Mouse (Mus musculus) ovary, postnatal 14 days (tissue): Measurements from ENCODE around the gene Ifit2.

ENCODE experiments used
- DNase-seq: peaks from one replicate; pipeline ENCODE4 v3.0.0; 2022; ENCODE audit warnings: low spot score

Gene Ifit2

GRCm38 (mm10) chr19:34550534-34551223 lies at the start of gene Ifit2:
Gene Ifit2, plus strand, starts transcription at chr19:34550694.
- DNase-seq = peak; percentile 43

DNA sequence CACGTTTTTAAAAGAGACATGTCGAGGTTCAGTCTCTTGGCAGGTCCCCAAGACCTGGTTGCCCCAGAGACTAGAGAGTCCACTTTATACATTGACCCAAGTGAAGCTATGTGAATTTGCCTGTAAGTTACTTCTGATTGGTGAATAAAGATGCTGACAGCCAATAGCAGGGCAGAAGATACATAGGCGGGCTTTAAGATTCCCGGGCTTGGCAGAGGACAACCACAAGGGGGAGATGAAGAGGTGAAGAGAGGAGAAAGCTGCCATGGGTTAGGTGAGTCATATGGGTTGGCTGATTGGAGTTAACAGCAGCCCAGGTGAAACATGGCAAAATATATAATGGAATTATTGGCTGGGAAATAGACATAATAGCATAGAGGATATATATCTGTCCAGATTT lies 49.7 kb upstream of the Ifit2 start:
- DNase-seq = peak; percentile 55

GRCm38 (mm10) chr19:34505161-34505721 lies 45.3 kb upstream of the Ifit2 start:
- no peak for DNase-seq

- DNase-seq = no peak
These were observed 39.8 kb upstream of the Ifit2 start for GRCm38 (mm10) chr19:34510717-34511116.

- no peak for DNase-seq
These were observed 39.0 kb upstream of the Ifit2 start for GRCm38 (mm10) chr19:34511528-34511927.

GRCm38 (mm10) chr19:34515681-34516080 lies 34.8 kb upstream of the Ifit2 start:
- DNase-seq = no peak

GRCm38 (mm10) chr19:34516346-34516745 lies 34.1 kb upstream of the Ifit2 start:
- DNase-seq = no peak

- no peak for DNase-seq
These were observed 33.3 kb upstream of the Ifit2 start for GRCm38 (mm10) chr19:34517197-34517596.

- no peak for DNase-seq
These were observed 32.5 kb upstream of the Ifit2 start for GRCm38 (mm10) chr19:34517812-34518594.

DNA sequence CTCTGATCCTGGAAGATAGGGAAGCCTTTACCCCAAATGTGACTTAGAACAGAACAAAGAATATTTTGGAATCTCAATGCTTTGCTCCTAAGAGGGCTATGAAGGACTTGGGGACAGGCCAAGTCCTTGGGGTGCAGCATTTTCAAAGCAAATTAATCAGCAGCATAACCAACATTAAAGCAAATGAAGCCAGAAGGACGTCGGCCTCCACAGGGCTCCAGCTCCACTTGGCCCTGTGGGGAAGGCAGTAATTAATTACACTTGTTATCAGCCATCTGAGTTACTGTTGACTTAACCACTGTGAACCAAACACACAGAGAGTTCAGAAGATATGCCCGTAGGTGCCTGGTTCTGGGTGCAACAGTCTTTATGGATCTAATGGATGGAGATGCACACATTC lies 31.7 kb upstream of the Ifit2 start:
- no peak for DNase-seq

DNA sequence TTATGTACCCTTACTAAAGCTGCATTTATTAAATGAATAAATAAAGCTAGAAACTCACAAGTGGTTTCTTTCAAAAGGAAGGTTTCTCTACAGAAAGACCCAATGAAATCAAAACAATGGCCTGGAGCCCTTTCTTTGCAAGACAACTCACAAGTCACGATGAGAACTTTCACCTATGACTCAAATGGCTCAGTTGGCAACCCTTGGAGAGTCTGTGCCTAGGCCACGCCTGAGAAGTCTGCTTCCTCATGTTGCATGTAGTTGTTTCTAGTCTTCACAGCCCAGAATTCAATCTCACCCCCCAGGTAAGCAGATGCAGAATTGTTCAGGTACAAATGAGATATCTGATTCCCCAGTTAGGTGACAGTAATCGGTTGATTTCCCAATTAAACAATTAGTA lies 30.8 kb upstream of the Ifit2 start:
- DNase-seq = no peak

DNA sequence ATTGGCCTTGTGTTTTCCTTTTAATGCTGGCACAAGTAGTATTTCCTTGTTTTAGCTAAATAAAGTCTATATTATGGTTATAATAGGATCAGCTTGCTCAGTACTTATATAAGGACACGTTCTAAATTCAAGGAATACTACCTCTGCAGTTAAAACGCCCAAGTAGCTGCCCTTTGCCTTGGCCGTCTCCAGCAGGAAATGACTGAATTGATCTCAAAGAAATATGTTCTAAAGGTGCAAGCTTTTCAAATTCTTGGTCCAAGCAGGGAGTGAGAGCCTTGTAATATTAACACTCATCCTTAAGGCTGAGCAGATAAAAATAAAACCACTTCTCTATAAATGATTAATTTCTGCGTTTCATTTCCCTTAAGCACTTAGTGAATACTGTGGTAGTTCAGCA lies 30.4 kb upstream of the Ifit2 start:
- DNase-seq = no peak

DNA sequence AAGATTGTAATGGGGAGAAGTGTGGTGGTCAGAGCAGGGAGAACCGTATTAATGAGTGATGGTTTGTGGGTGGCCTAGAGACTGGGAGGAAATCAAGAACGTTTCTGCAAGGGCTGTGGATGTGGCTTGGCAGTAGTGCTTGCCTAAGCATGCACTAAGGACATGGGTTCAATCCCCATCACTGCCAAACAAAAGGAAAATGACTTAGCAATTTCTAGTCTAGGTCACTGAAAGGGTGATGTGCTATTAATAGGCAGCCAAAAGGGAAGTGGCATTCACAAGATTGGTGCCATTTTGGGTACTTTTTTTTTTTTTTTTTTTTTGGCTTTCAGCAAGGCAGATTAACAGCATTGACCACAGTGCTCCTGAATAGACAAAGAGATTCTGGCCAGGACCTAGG lies 29.1 kb upstream of the Ifit2 start:
- DNase-seq = no peak

GRCm38 (mm10) chr19:34521978-34522377 lies 28.5 kb upstream of the Ifit2 start:
- DNase-seq = no peak

DNA sequence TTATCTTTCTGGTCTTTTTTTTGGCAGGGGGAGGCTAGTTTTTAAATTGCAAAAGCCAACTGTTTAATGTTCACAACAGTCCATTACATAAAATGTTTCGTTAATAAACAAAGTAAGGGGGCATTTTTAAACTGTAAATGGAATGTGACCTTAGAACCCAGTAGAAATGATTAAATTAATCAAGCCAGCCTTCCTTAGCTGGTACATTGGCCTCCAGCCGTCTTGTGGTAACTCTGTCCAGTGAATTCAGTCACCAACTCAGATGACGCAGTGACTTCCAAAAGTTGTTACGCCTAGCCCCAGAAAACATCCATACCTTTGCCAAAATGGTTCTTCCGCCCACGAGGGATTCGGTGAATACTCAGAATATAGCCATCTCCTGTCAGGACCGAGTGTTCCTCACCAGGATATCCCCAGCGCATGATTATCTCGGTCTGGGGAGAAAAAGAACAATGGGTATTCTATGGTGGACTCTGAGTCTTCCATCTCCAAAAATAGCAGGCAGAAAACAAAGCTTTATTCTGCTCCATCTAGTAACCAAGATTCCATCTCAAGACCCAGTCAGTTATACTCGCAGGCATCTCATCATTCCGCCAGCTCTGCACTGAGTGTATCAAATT lies 27.3 kb upstream of the Ifit2 start:
- no peak for DNase-seq

- no peak for DNase-seq
These were observed 25.8 kb upstream of the Ifit2 start for GRCm38 (mm10) chr19:34524646-34525045.

DNA sequence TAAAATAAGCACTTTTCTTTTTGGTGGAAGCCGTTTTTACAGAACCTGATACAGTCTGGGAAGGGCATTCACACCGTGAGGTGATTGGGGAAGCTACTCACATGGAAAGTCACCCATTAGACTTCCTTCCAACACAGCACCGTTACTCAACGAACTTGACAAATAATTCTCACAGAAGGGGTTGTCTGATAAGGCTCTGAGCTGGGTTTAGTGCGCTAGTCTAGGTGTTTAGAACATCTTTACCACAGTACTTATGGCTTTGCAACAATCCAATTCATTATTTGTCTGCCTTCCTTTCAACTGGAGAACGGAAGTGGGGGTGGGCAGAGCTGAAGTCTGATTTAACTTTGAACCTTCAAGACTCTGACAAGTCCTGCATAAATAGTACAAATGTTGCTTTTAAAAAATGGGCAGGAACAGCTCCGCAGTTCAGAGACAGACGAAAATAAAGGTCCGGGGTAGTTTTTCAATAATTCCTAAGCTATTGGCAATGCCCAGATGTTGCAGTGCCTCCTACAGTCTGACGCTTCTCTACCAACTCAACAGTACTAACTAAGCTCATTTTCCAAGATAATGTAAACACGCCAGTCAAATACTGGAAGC lies 24.1 kb upstream of the Ifit2 start:
- no peak for DNase-seq

GRCm38 (mm10) chr19:34526941-34527682 lies 23.4 kb upstream of the Ifit2 start, which contains the start of gene Lipa:
Gene Lipa, minus strand, starts transcription at chr19:34527474.
- DNase-seq = peak; percentile 90

GRCm38 (mm10) chr19:34532061-34532751 lies 18.3 kb upstream of the Ifit2 start:
- DNase-seq = no peak

- no peak for DNase-seq
These were observed 11.1 kb upstream of the Ifit2 start for GRCm38 (mm10) chr19:34539422-34539821.

- DNase-seq = no peak
These were observed 4.3 kb upstream of the Ifit2 start for GRCm38 (mm10) chr19:34546211-34546610.
